Mouse (Mus musculus) heart, adult 2 months (tissue): ENCODE measurements at regions not wholly inside any gene's neighbourhood (a gene's known extent, or its start where the extent isn't known, plus 50 kb on each side); places are given as distances from the start of the nearest gene placed in this dataset.

Experiments
- DNase-seq, 2 experiments: peaks; one replicate each; pipeline ENCODE4 v3.0.0; 2021
- H3K27ac ChIP-seq: fragments of 200-600 bp; 2 replicates; pipeline ENCODE4 v1.8.1; 2022
- H3K27me3 ChIP-seq: fragments of 200-500 bp; 2 replicates; pipeline ENCODE4 v1.6.1; 2012; ENCODE audit warnings: mild to moderate bottlenecking, low read length, inconsistent platforms, mixed read lengths; ENCODE audit not compliant: control insufficient read depth, insufficient read depth
- H3K36me3 ChIP-seq: fragments of 200-500 bp; 2 replicates; pipeline ENCODE4 v1.6.1; 2012; ENCODE audit warnings: low read length, inconsistent platforms; ENCODE audit not compliant: control insufficient read depth, insufficient read depth
- H3K4me1 ChIP-seq: fragments of 200-500 bp; 2 replicates; pipeline ENCODE4 v1.6.1; 2011; ENCODE audit warnings: low read length; ENCODE audit not compliant: control insufficient read depth, insufficient read depth
- H3K4me3 ChIP-seq: fragments of 200-600 bp; 2 replicates; pipeline ENCODE4 v1.8.1; 2022
- H3K79me2 ChIP-seq: fragments of 200-500 bp; replicated peaks from 2 replicates; pipeline ENCODE4 v1.6.1; 2012; ENCODE audit warnings: mild to moderate bottlenecking, inconsistent platforms, low read length, moderate library complexity, mixed read lengths; ENCODE audit not compliant: control insufficient read depth, insufficient read depth
- H3K9ac ChIP-seq: fragments of 200-500 bp; 2 replicates; pipeline ENCODE4 v1.6.1; 2012; ENCODE audit warnings: low read depth, mild to moderate bottlenecking, control low read depth, inconsistent platforms, low read length, mixed read lengths
- CTCF ChIP-seq: fragments of 200-600 bp; IDR thresholded peaks from 2 replicates; pipeline ENCODE4 v1.8.1; 2022; ENCODE audit warnings: antibody characterized with exemption, mild to moderate bottlenecking, moderate library complexity
- EP300 ChIP-seq: fragments of 200-500 bp; IDR thresholded peaks from 2 replicates; pipeline ENCODE4 v1.6.1; 2011; ENCODE audit warnings: low read depth, low read length, control low read depth; ENCODE audit not compliant: insufficient read depth
- POLR2A ChIP-seq: fragments of 200-500 bp; IDR thresholded peaks from 2 replicates; pipeline ENCODE4 v1.6.1; 2011; ENCODE audit warnings: mild to moderate bottlenecking, low read depth, low read length, control low read depth; ENCODE audit not compliant: insufficient read depth
- WGBS: fragments of 180-500 bp; shearing (Covaris S2); methylation state at CpG from one replicate; pipeline ENCODE4 v1.1.7; 2018; 5-methylcytosine and 5-hydroxymethylcytosine counted together
- intact Hi-C: fragments of 180-260 bp; cut with DNase I; formaldehyde crosslinking; loops from one replicate; pipeline ENCODE4 v1.15.1; 2025

- Histone ChIP-seq H3K4me3 (no peak overlapping the region), H3K79me2 (no peaks in the 10 kb centered on the region), H3K27me3 (no peaks in the 10 kb centered on the region), H3K4me1 (no peaks in the 10 kb centered on the region), H3K9ac (no peak overlapping the region), H3K27ac (no peak overlapping the region), H3K36me3 (no peaks in the 10 kb centered on the region)
- intact Hi-C loops = no loop called here
- DNase-seq = no peak
- 80% methylated on average over 4 of the region's 4 CpGs for WGBS
- TF ChIP-seq EP300 = no peak
- no peak for TF ChIP-seq CTCF
- no peak for TF ChIP-seq POLR2A
Observed at GRCm38 (mm10) chr1:104226493-104226892, 541.8 kb upstream of the Cdh20 start.

GRCm38 (mm10) chr1:104226901-104227300 lies 541.4 kb upstream of the Cdh20 start:
- intact Hi-C loops = no loop called here
- no peak for DNase-seq
- Histone ChIP-seq H3K27ac (no peak overlapping the region), H3K9ac (no peak overlapping the region), H3K27me3 (no peaks in the 10 kb centered on the region), H3K79me2 (no peaks in the 10 kb centered on the region), H3K36me3 (no peaks in the 10 kb centered on the region), H3K4me3 (no peak overlapping the region), H3K4me1 (no peaks in the 10 kb centered on the region)
- no peak for TF ChIP-seq CTCF
- no peak for TF ChIP-seq POLR2A
- TF ChIP-seq EP300 = no peak
- WGBS = 75% methylated on average over 3 of the region's 3 CpGs

- intact Hi-C loops = no loop called here
- H3K27me3 ChIP-seq = no peaks in the 10 kb centered on the region
- no peaks in the 10 kb centered on the region for H3K79me2 ChIP-seq
- no peaks in the 10 kb centered on the region for H3K36me3 ChIP-seq
- no peak for TF ChIP-seq POLR2A
- no peak for TF ChIP-seq CTCF
- TF ChIP-seq EP300 = no peak
- H3K4me1 ChIP-seq = no peaks in the 10 kb centered on the region
- H3K9ac ChIP-seq = no peak overlapping the region
- DNase-seq = no peak
- no peak overlapping the region for H3K4me3 ChIP-seq
- H3K27ac ChIP-seq = no peak overlapping the region
Observed at GRCm38 (mm10) chr1:104241605-104242004, 526.7 kb upstream of the Cdh20 start.

- H3K36me3 ChIP-seq = no peaks in the 10 kb centered on the region
- H3K27me3 ChIP-seq = no peaks in the 10 kb centered on the region
- no peak for DNase-seq
- intact Hi-C loops = no loop called here
- H3K4me1 ChIP-seq = no peaks in the 10 kb centered on the region
- WGBS = 73% methylated on average over 1 of the region's 1 CpGs
- TF ChIP-seq POLR2A = no peak
- no peak for TF ChIP-seq CTCF
- no peak for TF ChIP-seq EP300
- no peak overlapping the region for H3K9ac ChIP-seq
- H3K27ac ChIP-seq = no peak overlapping the region
- H3K79me2 ChIP-seq = no peaks in the 10 kb centered on the region
- no peak overlapping the region for H3K4me3 ChIP-seq
Observed at GRCm38 (mm10) chr1:104265775-104266174, 502.6 kb upstream of the Cdh20 start.

GRCm38 (mm10) chr1:104307941-104308340 lies 460.4 kb upstream of the Cdh20 start:
- Histone ChIP-seq H3K9ac (no peak overlapping the region), H3K4me1 (no peaks in the 10 kb centered on the region), H3K27me3 (no peaks in the 10 kb centered on the region), H3K36me3 (no peaks in the 10 kb centered on the region), H3K4me3 (no peak overlapping the region), H3K27ac (no peak overlapping the region), H3K79me2 (no peaks in the 10 kb centered on the region)
- intact Hi-C loops = no loop called here
- TF ChIP-seq POLR2A (no peak), CTCF (no peak), EP300 (no peak)
- no peak for DNase-seq
- 68% methylated on average over 2 of the region's 2 CpGs for whole genome bisulfite sequencing

- H3K9ac ChIP-seq = no peak overlapping the region
- 65% methylated on average over 4 of the region's 4 CpGs for WGBS
- no peaks in the 10 kb centered on the region for H3K27me3 ChIP-seq
- intact Hi-C loops = no loop called here
- H3K4me1 ChIP-seq = peaks cover 1% of the 10 kb centered on the region; the same call in 1 of the 2 replicates
- no peak overlapping the region for H3K4me3 ChIP-seq
- no peak for DNase-seq
- no peaks in the 10 kb centered on the region for H3K36me3 ChIP-seq
- TF ChIP-seq POLR2A = no peak
- no peak for TF ChIP-seq CTCF
- TF ChIP-seq EP300 = no peak
- H3K27ac ChIP-seq = no peak overlapping the region
- H3K79me2 ChIP-seq = no peaks in the 10 kb centered on the region
Observed at GRCm38 (mm10) chr1:104311617-104312016, 456.7 kb upstream of the Cdh20 start.
